Mouse (Mus musculus): ENCODE data around the gene Icos.

DNA sequence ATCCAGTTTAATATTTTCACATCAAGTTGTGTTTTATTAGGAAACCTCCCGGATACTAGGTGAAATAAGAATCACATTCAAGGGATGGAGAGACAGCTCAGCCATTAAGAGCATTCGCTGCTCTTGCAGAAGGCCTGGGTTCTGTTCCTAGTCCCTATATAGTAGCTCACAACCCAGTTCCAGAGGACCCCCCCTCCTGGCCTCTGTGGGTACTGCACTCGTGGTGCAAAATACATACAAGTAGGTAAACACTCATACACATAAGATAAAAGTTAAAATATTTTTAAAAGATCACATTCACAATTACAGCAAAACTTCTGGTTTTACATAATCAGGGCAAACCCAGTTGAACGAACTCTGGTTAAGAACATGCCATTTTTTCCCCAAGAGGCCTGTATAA, 15.6 kb upstream of the Icos start:
- no peak for TF ChIP-seq POLR2A (IDR thresholded peaks at IDR 0.05; ENCODE audit: extremely low read depth, insufficient read depth, low read length)
- TF ChIP-seq CTCF (IDR thresholded peaks at IDR 0.05; ENCODE audit: extremely low read depth, insufficient read depth, low read length) = no peak
